Mouse (Mus musculus) cerebellum, adult 18-20 months (tissue): ENCODE results near the gene Grin2c.

Experiments
- DNase-seq, 2 experiments: peaks; one replicate each; pipeline ENCODE4 v3.0.0; 2021

Grin2c gene

GRCm38 (mm10) chr11:115267061-115267883 is at the start of gene Grin2c:
TSS of gene Grin2c (minus strand) at chr11:115267243.
- DNase-seq, result peak; percentile 73 to 86

GRCm38 (mm10) chr11:115314249-115314648 is 47.2 kb upstream of the Grin2c start:
- no peak for DNase-seq

GRCm38 (mm10) chr11:115308781-115309180 is 41.7 kb upstream of the Grin2c start:
- no peak for DNase-seq

GRCm38 (mm10) chr11:115306863-115307262 is 39.8 kb upstream of the Grin2c start, which contains the start of gene Otop2:
TSS of gene Otop2 (plus strand) at chr11:115307163.
- DNase-seq, result no peak

- DNase-seq, result no peak
Measured at GRCm38 (mm10) chr11:115303167-115303566, 36.1 kb upstream of the Grin2c start.

GRCm38 (mm10) chr11:115301351-115301750 is 34.3 kb upstream of the Grin2c start:
- DNase-seq, result no peak

GRCm38 (mm10) chr11:115300745-115301144 is 33.7 kb upstream of the Grin2c start:
- no peak for DNase-seq

- no peak for DNase-seq
Measured at GRCm38 (mm10) chr11:115298160-115298559, 31.1 kb upstream of the Grin2c start.

GRCm38 (mm10) chr11:115297214-115297826 is 30.3 kb upstream of the Grin2c start, which contains the start of gene Fads6:
TSS of gene Fads6 (minus strand) at chr11:115297663.
- peak; percentile 88 to 93 for DNase-seq

- DNase-seq, result peak; percentile 74 to 79
Measured at GRCm38 (mm10) chr11:115296471-115297210, 29.6 kb upstream of the Grin2c start.

- peak in 1 of 2 experiments; percentile 20 for DNase-seq
Measured at GRCm38 (mm10) chr11:115295939-115296338, 28.9 kb upstream of the Grin2c start.

- DNase-seq, result no peak
Measured at GRCm38 (mm10) chr11:115292631-115293375, 25.8 kb upstream of the Grin2c start.

GRCm38 (mm10) chr11:115291503-115291902 is 24.5 kb upstream of the Grin2c start:
- DNase-seq, result no peak

GRCm38 (mm10) chr11:115290919-115291318 is 23.9 kb upstream of the Grin2c start:
- no peak for DNase-seq

- no peak for DNase-seq
Measured at GRCm38 (mm10) chr11:115290314-115290713, 23.3 kb upstream of the Grin2c start.

GRCm38 (mm10) chr11:115289885-115290284 is 22.8 kb upstream of the Grin2c start:
- DNase-seq, result peak in 1 of 2 experiments; percentile 29

- DNase-seq, result no peak
Measured at GRCm38 (mm10) chr11:115288305-115288704, 21.3 kb upstream of the Grin2c start.

GRCm38 (mm10) chr11:115287386-115287785 is 20.3 kb upstream of the Grin2c start:
- DNase-seq, result no peak

GRCm38 (mm10) chr11:115286201-115286993 is 19.4 kb upstream of the Grin2c start:
- DNase-seq, result no peak

- DNase-seq, result no peak
Measured at GRCm38 (mm10) chr11:115285282-115285681, 18.2 kb upstream of the Grin2c start.

GRCm38 (mm10) chr11:115283891-115284620 is 17.0 kb upstream of the Grin2c start:
- no peak for DNase-seq
